Mouse (Mus musculus) bone marrow, adult 2 months (tissue): ENCODE results near the gene Pdgfc.

Experiments
- CTCF ChIP-seq: fragments of 200-500 bp; IDR thresholded peaks from 2 replicates; pipeline ENCODE4 v1.5.1; 2011; ENCODE audit warnings: low read length, control low read depth; ENCODE audit not compliant: control insufficient read depth, insufficient read depth
- POLR2A ChIP-seq: fragments of 200-500 bp; IDR thresholded peaks from 2 replicates; pipeline ENCODE4 v1.6.1; 2011; ENCODE audit warnings: low read depth, mild to moderate bottlenecking, control low read depth, low read length, borderline replicate concordance; ENCODE audit not compliant: control insufficient read depth

DNA sequence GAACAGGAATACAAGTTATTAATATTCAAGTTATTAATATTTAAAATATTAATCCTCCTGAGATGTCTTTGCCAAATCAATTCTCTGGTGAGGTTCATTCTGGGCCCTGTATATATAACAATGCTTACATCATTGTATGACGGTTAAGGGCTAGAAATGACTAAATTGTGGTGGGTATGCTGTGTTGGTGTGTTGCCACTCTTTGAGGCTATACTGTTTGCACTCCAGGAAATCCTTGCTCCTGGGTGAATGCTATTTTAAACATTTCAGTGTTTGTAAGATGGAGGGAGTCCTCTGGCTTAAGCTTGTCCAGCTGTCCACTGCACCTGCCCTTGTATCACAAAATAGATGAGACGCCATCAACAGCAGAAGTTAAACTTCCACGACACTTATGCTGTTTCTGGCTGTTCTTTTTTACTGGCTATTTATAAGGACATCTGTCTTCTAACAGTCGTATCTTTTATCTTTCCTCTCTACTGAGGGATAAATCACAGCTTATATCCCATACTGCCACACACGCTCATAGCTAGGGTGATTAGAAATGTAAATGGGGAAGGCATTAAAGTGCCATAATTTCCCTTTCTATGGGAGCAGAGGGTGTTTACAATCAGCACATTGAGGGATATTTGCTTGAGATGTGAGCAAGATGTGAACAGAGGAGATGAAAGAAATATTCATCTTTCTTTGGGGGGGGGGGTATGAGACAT lies 9.3 kb downstream of the Pdgfc start:
- TF ChIP-seq POLR2A (no peak), CTCF (no peak)
